Mouse (Mus musculus): ENCODE results near the gene Nr1h4. TPM values are rescaled to one million over a fixed set of nuclear protein-coding genes. Genes with fewer than 3 reads are reported as not detected.
"Not testable (repeated sequence)": the region's sequence is repeated elsewhere in the genome, so short reads cannot be mapped to it uniquely, and the experiment has no call there.

Nr1h4 gene
- total RNA-seq (2021) = under 1 TPM in 1 of 2 experiments, not detected in 1; 0.16 TPM

- no peak for DNase-seq (ENCODE audit: low spot score in 2 of 2)
- intact Hi-C loops (cut with DNase I) = no loop called here
Measured at GRCm38 (mm10) chr10:89532929-89533727, at the start of gene Nr1h4. Gene Nr1h4 (minus strand): TSS chr10:89533585.

- intact Hi-C loops (cut with DNase I) = no loop called here
Measured at GRCm38 (mm10) chr10:89578801-89579200, 45.4 kb upstream of the Nr1h4 start.

GRCm38 (mm10) chr10:89577666-89578065, 44.3 kb upstream of the Nr1h4 start:
- intact Hi-C loops (cut with DNase I) = no loop called here
- DNase-seq (ENCODE audit: low spot score in 2 of 2) = no peak

More at GRCm38 (mm10) chr10:89578801-89579200, 45.4 kb upstream of the Nr1h4 start:
- DNase-seq (ENCODE audit: low spot score in 2 of 2) = no peak

GRCm38 (mm10) chr10:89573421-89573820, 40.0 kb upstream of the Nr1h4 start:
- DNase-seq (ENCODE audit: low spot score in 2 of 2) = no peak

GRCm38 (mm10) chr10:89572946-89573345, 39.6 kb upstream of the Nr1h4 start:
- intact Hi-C loops (cut with DNase I) = no loop called here
- no peak for DNase-seq (ENCODE audit: low spot score in 2 of 2)

More at GRCm38 (mm10) chr10:89573421-89573820, 40.0 kb upstream of the Nr1h4 start:
- intact Hi-C loops (cut with DNase I) = no loop called here

- intact Hi-C loops (cut with DNase I) = no loop called here
- no peak for DNase-seq (ENCODE audit: low spot score in 2 of 2)
Measured at GRCm38 (mm10) chr10:89567391-89567790, 34.0 kb upstream of the Nr1h4 start.

DNA sequence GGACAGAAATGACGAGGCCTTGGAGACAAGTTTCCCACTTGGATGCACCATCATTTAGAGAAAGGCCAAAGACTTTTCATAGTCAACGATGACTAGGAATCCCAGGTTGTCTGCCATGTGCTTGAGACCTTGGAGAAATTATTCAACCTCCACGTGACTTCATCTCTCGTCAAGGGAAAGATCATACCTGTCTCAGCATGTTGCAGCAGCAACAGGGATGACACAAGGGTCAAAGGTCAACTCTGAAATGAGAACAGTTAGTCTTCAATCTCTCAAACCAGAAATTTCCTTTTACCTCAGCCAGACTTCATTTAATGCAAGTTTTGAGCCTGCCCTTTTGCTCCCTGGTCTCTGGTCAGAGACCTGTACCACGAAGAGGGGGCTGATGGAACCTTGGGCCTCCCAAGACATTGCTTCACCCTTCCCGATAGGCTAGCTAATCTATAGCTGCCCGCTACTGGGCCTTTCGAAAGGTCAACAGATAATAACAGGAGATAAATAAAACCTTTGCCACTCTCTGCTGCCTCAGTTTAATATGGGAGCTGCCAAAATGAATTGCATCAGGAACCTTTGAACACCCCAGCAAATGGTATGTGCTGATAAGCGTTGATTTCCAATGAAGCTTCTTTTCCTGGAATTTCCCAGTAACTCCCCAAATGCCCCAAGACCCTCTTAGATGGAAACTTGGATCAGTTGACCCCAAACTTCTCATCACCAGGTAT, 32.1 kb upstream of the Nr1h4 start:
- DNase-seq (ENCODE audit: low spot score in 2 of 2) = no peak
- intact Hi-C loops (cut with DNase I) = no loop called here

DNA sequence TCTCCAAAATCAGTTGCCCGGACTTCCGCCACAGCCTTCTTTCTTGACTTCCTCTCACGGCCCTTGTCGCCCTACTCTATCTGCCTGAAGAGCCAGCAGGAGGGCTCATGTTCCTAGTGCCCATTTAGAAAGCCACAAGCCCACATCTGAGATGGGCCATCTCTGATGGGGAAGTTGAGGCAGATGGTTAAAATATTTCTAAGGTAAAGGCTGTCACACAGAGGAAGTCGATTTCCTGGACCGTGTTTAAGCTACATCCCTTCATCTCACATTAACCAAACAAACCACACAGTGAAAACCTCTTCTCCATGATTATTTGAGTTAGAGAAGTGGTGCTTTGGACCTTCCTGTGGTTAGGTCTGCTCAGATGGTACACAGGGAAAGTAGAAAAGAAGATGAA, 28.7 kb upstream of the Nr1h4 start:
- no peak for DNase-seq (ENCODE audit: low spot score in 2 of 2)
- intact Hi-C loops (cut with DNase I) = no loop called here

DNA sequence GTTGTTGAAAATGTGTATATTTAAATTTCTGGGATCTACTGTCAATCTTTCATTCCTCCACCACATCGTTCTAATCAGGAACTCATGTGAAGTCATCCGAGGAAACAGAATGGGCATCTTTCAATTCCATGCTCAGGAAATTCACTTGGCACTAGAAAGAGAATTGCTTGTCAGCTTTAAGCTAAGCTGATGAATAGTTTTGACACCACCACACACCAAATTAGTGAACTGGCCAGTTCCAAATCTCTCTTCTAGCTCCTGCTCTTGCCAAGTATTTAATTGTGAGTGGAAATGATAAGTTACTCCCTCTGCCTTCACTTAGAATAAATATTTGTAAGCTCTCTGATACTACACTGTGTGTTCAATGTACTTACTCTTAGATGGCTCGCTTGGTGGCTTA, 26.0 kb upstream of the Nr1h4 start:
- DNase-seq (ENCODE audit: low spot score in 2 of 2) = no peak
- intact Hi-C loops (cut with DNase I) = no loop called here

DNA sequence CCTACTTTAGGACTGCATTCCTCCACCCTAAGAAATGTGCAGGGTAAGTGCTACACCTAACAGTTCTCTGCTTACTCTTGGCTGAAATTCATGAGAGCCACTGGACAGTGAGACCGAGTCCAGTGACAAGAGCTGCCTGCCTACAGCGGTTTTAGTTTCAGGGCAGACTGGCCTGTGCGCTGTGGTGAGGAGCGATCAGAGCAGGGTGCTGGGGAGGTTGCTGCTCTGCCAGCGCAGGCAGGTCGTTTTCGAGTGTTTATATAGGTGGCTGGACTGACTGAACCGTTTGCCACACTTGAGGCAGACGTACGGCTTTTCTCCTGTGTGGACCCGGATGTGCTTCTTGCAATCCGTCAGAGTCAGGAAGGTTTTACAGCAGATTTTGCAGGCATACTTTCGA, 21.5 kb upstream of the Nr1h4 start:
- intact Hi-C loops (cut with DNase I); DNase-seq (ENCODE audit: low spot score in 2 of 2): not testable (repeated sequence)

- intact Hi-C loops (cut with DNase I) = not testable (repeated sequence)
- DNase-seq (ENCODE audit: low spot score in 2 of 2) = peak in 1 of 2 experiments; percentile 60
Measured at GRCm38 (mm10) chr10:89553855-89554254, 20.5 kb upstream of the Nr1h4 start.

DNA sequence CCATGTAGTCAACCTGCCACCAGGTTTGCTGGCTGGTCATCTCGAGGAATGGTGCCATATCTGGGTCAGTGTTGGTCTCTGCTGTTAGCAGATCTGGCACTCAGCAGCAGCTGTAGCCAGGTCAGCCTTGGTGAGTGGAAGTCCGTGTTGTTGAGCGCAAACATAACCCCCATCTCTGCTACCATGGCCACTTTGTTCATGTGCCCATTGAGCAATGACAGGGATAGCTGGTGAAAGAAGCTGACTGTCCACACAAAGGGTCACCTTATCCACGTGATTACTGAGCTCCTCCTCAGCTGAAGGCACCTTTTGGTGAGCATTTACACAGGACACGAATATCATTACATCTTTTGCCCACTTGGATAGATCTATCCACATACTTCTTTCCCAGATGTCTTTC, 19.6 kb upstream of the Nr1h4 start:
- DNase-seq (ENCODE audit: low spot score in 2 of 2) = no peak
- intact Hi-C loops (cut with DNase I) = no loop called here

GRCm38 (mm10) chr10:89551657-89552056, 18.3 kb upstream of the Nr1h4 start:
- intact Hi-C loops (cut with DNase I) = no loop called here
- DNase-seq (ENCODE audit: low spot score in 2 of 2) = peak in 1 of 2 experiments; percentile 41

- no peak for DNase-seq (ENCODE audit: low spot score in 2 of 2)
- intact Hi-C loops (cut with DNase I) = no loop called here
Measured at GRCm38 (mm10) chr10:89548028-89548427, 14.6 kb upstream of the Nr1h4 start.

DNA sequence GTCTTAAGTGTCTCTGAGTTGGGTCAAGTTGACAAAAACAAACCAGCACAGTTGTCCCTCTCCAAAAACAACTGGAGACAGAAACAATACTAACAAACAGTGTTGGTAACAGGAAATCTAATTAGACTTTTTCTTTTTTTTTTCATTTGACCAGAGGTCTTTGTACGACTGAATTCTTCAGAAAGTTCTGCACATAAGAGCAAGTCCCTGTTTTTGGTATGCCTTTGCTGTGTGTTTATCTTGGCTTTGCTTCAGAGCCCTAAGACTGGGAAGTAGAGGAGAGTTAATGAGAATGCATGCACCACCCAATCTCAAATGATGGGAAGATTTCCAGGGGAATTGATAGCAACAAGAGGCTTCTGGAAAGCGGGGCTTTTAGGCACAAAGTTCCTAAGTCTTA, 13.6 kb upstream of the Nr1h4 start:
- intact Hi-C loops (cut with DNase I) = no loop called here
- DNase-seq (ENCODE audit: low spot score in 2 of 2) = no peak

GRCm38 (mm10) chr10:89543867-89544266, 10.5 kb upstream of the Nr1h4 start:
- no peak for DNase-seq (ENCODE audit: low spot score in 2 of 2)
- intact Hi-C loops (cut with DNase I) = no loop called here

GRCm38 (mm10) chr10:89542321-89542720, 8.9 kb upstream of the Nr1h4 start:
- intact Hi-C loops (cut with DNase I) = no loop called here
- DNase-seq (ENCODE audit: low spot score in 2 of 2) = no peak

DNA sequence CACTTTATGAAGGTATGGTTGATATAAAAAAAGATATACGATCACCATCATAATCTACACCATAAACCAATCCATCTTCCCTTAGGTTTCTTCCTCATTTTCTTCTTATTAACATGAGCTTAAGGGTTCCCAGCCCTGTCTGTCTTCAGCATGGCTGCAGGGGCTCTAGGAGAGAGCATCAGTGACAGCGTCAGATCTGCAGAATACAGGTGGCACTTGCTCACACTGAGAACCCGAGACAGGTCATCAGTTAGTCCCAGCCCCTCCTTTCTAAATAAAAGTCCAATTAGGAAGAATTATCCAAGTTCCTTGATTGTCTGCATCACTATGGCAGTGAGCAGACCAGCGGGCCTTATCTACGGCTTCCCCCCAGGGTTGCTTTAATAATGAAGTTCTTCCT, 934 bp downstream of the Nr1h4 start:
- intact Hi-C loops (cut with DNase I) = no loop called here

GRCm38 (mm10) chr10:89531976-89532375, 1.4 kb downstream of the Nr1h4 start:
- intact Hi-C loops (cut with DNase I) = no loop called here
- no peak for DNase-seq (ENCODE audit: low spot score in 2 of 2)

More for the DNA sequence above, 934 bp downstream of the Nr1h4 start:
- no peak for DNase-seq (ENCODE audit: low spot score in 2 of 2)

DNA sequence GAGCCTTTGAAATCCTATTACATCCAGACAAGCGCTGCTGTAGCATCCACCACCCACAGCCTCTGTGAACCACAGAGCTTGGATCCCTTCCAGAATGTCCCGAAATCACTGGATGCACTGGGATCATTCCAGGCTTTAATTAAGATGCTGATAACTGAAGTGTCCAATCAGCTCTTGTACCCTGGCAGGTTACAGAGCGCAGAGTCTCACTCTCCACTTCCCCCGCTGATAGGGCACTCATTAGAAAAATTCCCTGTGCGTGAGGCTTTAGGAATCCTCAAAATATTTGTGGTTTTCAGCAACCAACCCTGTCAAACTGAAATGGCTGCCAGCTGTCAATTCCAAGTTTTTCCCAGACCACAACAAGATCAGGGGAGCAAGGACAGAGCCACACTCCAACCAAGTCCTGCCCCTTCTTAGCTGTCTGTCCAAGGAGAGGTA, 2.2 kb downstream of the Nr1h4 start:
- no peak for DNase-seq (ENCODE audit: low spot score in 2 of 2)
- intact Hi-C loops (cut with DNase I) = no loop called here

GRCm38 (mm10) chr10:89527054-89527453, 6.3 kb downstream of the Nr1h4 start:
- intact Hi-C loops (cut with DNase I) = no loop called here
- DNase-seq (ENCODE audit: low spot score in 2 of 2) = no peak

Data from left cerebral cortex, postnatal 25 days (tissue).